Mouse (Mus musculus) kidney, adult 2 months (tissue): ENCODE data around the gene Ostm1. TPM values are rescaled to one million over a fixed set of nuclear protein-coding genes. Genes with fewer than 3 reads are reported as not detected.

Source experiments
- DNase-seq: peaks from one replicate; pipeline ENCODE4 v3.0.0; 2021
- H3K27ac ChIP-seq: fragments of 200-500 bp; 2 replicates; pipeline ENCODE4 v1.5.1; 2012; ENCODE audit warnings: low read depth, low read length, control low read depth, inconsistent platforms; ENCODE audit not compliant: insufficient read depth
- H3K27me3 ChIP-seq: fragments of 200-500 bp; replicated peaks from 2 replicates; pipeline ENCODE4 v1.6.1; 2012; ENCODE audit warnings: mild to moderate bottlenecking, moderate library complexity, low read length, inconsistent platforms; ENCODE audit not compliant: control insufficient read depth, insufficient read depth
- H3K36me3 ChIP-seq: fragments of 200-500 bp; 2 replicates; pipeline ENCODE4 v1.6.1; 2012; ENCODE audit warnings: mild to moderate bottlenecking, moderate library complexity, low read length, inconsistent platforms; ENCODE audit not compliant: control insufficient read depth, insufficient read depth
- H3K4me1 ChIP-seq: fragments of 200-500 bp; 2 replicates; pipeline ENCODE4 v1.6.1; 2011; ENCODE audit warnings: low read length; ENCODE audit not compliant: control insufficient read depth, insufficient read depth
- H3K4me3 ChIP-seq: fragments of 200-500 bp; 2 replicates; pipeline ENCODE4 v1.5.1; 2011; ENCODE audit warnings: mild to moderate bottlenecking, low read depth, low read length, control low read depth; ENCODE audit not compliant: insufficient read depth
- CTCF ChIP-seq: fragments of 200-500 bp; conservative IDR thresholded peaks from 2 replicates; pipeline ENCODE4 v1.5.1; 2011; ENCODE audit warnings: low read depth, mild to moderate bottlenecking, control low read depth, low read length, moderate library complexity, mixed read lengths; ENCODE audit not compliant: insufficient read depth, insufficient read length
- POLR2A ChIP-seq: fragments of 200-500 bp; IDR thresholded peaks from one replicate; pipeline ENCODE4 v1.6.1; 2011; ENCODE audit warnings: low read depth, low read length, control low read depth
- WGBS: fragments of 180-500 bp; shearing (Covaris S2); methylation state at CpG from one replicate; pipeline ENCODE4 v1.1.7; 2018; 5-methylcytosine and 5-hydroxymethylcytosine counted together
- polyA plus RNA-seq: library from polyadenylated mRNA; depleted of rRNA; stranded (reverse); fragments of >200 nt; gene quantifications from 2 replicates; pipeline ENCODE4 v1.2.3, GENCODE M21; 2012

Gene Ostm1
- polyA plus RNA-seq, 1 experiment: 15.5 TPM

- H3K36me3 ChIP-seq: no peaks in the 10 kb centered on the region; the same call in 1 of the 2 replicates
- H3K27ac ChIP-seq: no peak overlapping the region
- H3K27me3 ChIP-seq: no peaks in the 10 kb centered on the region
- no peak for TF ChIP-seq POLR2A
- TF ChIP-seq CTCF: no peak
- H3K4me3 ChIP-seq: no peak overlapping the region
- DNase-seq: no peak
- no peaks in the 10 kb centered on the region for H3K4me1 ChIP-seq
- 94% methylated on average over 5 of the region's 5 CpGs for WGBS
Observed at GRCm38 (mm10) chr10:42687873-42688272, 104.3 kb downstream of the Ostm1 start.

- no peaks in the 10 kb centered on the region for H3K4me1 ChIP-seq
- H3K36me3 ChIP-seq: no peaks in the 10 kb centered on the region
- H3K27ac ChIP-seq: no peak overlapping the region
- no peaks in the 10 kb centered on the region for H3K27me3 ChIP-seq
- no peak overlapping the region for H3K4me3 ChIP-seq
- 100% methylated on average over 1 of the region's 1 CpGs for WGBS
- no peak for DNase-seq
- TF ChIP-seq CTCF: no peak
Observed at GRCm38 (mm10) chr10:42689694-42690093, 106.1 kb downstream of the Ostm1 start.

- Histone ChIP-seq H3K27ac (no peak overlapping the region), H3K4me1 (no peaks in the 10 kb centered on the region), H3K27me3 (no peaks in the 10 kb centered on the region), H3K4me3 (no peak overlapping the region), H3K36me3 (no peaks in the 10 kb centered on the region)
- WGBS: 85% methylated on average over 17 of the region's 17 CpGs
- DNase-seq: no peak
- TF ChIP-seq POLR2A: no peak
- TF ChIP-seq CTCF: no peak
Observed at GRCm38 (mm10) chr10:42690233-42691028, 106.8 kb downstream of the Ostm1 start.

GRCm38 (mm10) chr10:42691051-42691450 is 107.4 kb downstream of the Ostm1 start:
- no peak overlapping the region for H3K4me3 ChIP-seq
- 85% methylated on average over 2 of the region's 2 CpGs for WGBS
- no peaks in the 10 kb centered on the region for H3K4me1 ChIP-seq

GRCm38 (mm10) chr10:42692095-42692494 is 108.5 kb downstream of the Ostm1 start:
- Histone ChIP-seq H3K4me1 (peaks cover 3% of the 10 kb centered on the region; the same call in 1 of the 2 replicates), H3K4me3 (no peak overlapping the region), H3K36me3 (no peaks in the 10 kb centered on the region), H3K27me3 (no peaks in the 10 kb centered on the region), H3K27ac (no peak overlapping the region)
- DNase-seq: no peak
- WGBS: 73% methylated on average over 2 of the region's 2 CpGs
- TF ChIP-seq POLR2A (no peak), CTCF (no peak)

More at GRCm38 (mm10) chr10:42691051-42691450, 107.4 kb downstream of the Ostm1 start:
- no peak for DNase-seq
- TF ChIP-seq CTCF (no peak), POLR2A (no peak)
- H3K27ac ChIP-seq: no peak overlapping the region
- H3K36me3 ChIP-seq: no peaks in the 10 kb centered on the region
- no peaks in the 10 kb centered on the region for H3K27me3 ChIP-seq

GRCm38 (mm10) chr10:42692794-42693193 is 109.2 kb downstream of the Ostm1 start:
- Histone ChIP-seq H3K27ac (no peak overlapping the region), H3K27me3 (no peaks in the 10 kb centered on the region), H3K4me3 (no peak overlapping the region), H3K36me3 (no peaks in the 10 kb centered on the region), H3K4me1 (peaks cover 3% of the 10 kb centered on the region; the same call in 1 of the 2 replicates)
- no peak for DNase-seq
- TF ChIP-seq CTCF: no peak
- no peak for TF ChIP-seq POLR2A

GRCm38 (mm10) chr10:42693482-42693881 is 109.9 kb downstream of the Ostm1 start:
- H3K27ac ChIP-seq: no peak overlapping the region
- no peak overlapping the region for H3K4me3 ChIP-seq
- TF ChIP-seq POLR2A (no peak), CTCF (peak; percentile 27)
- no peak for DNase-seq
- no peaks in the 10 kb centered on the region for H3K27me3 ChIP-seq
- H3K4me1 ChIP-seq: peaks cover 3% of the 10 kb centered on the region; the same call in 1 of the 2 replicates
- H3K36me3 ChIP-seq: peaks cover 2% of the 10 kb centered on the region; the same call in 1 of the 2 replicates
- WGBS: 81% methylated on average over 2 of the region's 2 CpGs
